Mouse (Mus musculus) neural tube, embryonic 11.5 days (tissue): Measurements from ENCODE around the gene Zbtb16. TPM values are rescaled to one million over a fixed set of nuclear protein-coding genes. Genes with fewer than 3 reads are reported as not detected.
A peak's percentile ranks its signal among the peaks of the same experiment; 100 is the strongest.

Source experiments
- ATAC-seq: fragments of 200-750 bp; cut with Nextera tagmentation; 2 replicates; pipeline ENCODE4 v1.8.0; 2017; ENCODE audit warnings: moderate number of reproducible peaks, mild to moderate bottlenecking, moderate TSS enrichment, moderate library complexity; ENCODE audit not compliant: insufficient read depth, low FRiP score, low TSS enrichment
- DNase-seq: peaks from one replicate; pipeline ENCODE4 v3.0.0-alpha.2; 2015; ENCODE audit warnings: low spot score
- H3K27ac ChIP-seq: fragments of 300-500 bp; sonication (generic); 2 replicates; pipeline ENCODE4 v1.5.1; 2014; ENCODE audit warnings: low read depth, mild to moderate bottlenecking, low read length
- H3K27me3 ChIP-seq: fragments of 300-500 bp; sonication (generic); 2 replicates; pipeline ENCODE4 v1.6.1; 2014; ENCODE audit warnings: mild to moderate bottlenecking, low read length, mixed read lengths; ENCODE audit not compliant: control insufficient read depth, insufficient read depth
- H3K36me3 ChIP-seq: fragments of 300-500 bp; sonication (generic); 2 replicates; pipeline ENCODE4 v1.6.1; 2014; ENCODE audit warnings: mild to moderate bottlenecking, low read length, moderate library complexity, mixed read lengths; ENCODE audit not compliant: control insufficient read depth, insufficient read depth
- H3K4me1 ChIP-seq: fragments of 300-500 bp; sonication (generic); 2 replicates; pipeline ENCODE4 v1.6.1; 2014; ENCODE audit warnings: low read length, mixed read lengths; ENCODE audit not compliant: control insufficient read depth, insufficient read depth
- H3K4me2 ChIP-seq: fragments of 300-500 bp; sonication (generic); 2 replicates; pipeline ENCODE4 v1.6.1; 2014; ENCODE audit warnings: low read depth, mild to moderate bottlenecking, moderate library complexity
- H3K4me3 ChIP-seq: fragments of 300-500 bp; sonication (generic); 2 replicates; pipeline ENCODE4 v1.5.1; 2014; ENCODE audit warnings: low read depth, low read length
- H3K9ac ChIP-seq: fragments of 300-500 bp; sonication (generic); 2 replicates; pipeline ENCODE4 v1.6.1; 2014; ENCODE audit warnings: mild to moderate bottlenecking, low read length
- H3K9me3 ChIP-seq: fragments of 300-500 bp; sonication (generic); 2 replicates; pipeline ENCODE4 v1.6.1; 2016; ENCODE audit warnings: low read length; ENCODE audit not compliant: control insufficient read depth
- WGBS: fragments of 180-500 bp; shearing (Covaris S2); extraction: QIAGEN DNeasy Blood & Tissue Kit; methylation state at CpG from one replicate; pipeline ENCODE4 v1.1.7; 2014; 5-methylcytosine and 5-hydroxymethylcytosine counted together
- polyA plus RNA-seq: library from polyadenylated mRNA; unstranded; fragments of >200 nt; fragmentation: Nextera tagmentation; extraction: Ambion mirVana; gene quantifications from 2 replicates; pipeline ENCODE4 v1.2.1, GENCODE M21; 2014

The Zbtb16 gene
- polyA plus RNA-seq, 1 experiment from 2014 or later = 8.0 TPM

DNA sequence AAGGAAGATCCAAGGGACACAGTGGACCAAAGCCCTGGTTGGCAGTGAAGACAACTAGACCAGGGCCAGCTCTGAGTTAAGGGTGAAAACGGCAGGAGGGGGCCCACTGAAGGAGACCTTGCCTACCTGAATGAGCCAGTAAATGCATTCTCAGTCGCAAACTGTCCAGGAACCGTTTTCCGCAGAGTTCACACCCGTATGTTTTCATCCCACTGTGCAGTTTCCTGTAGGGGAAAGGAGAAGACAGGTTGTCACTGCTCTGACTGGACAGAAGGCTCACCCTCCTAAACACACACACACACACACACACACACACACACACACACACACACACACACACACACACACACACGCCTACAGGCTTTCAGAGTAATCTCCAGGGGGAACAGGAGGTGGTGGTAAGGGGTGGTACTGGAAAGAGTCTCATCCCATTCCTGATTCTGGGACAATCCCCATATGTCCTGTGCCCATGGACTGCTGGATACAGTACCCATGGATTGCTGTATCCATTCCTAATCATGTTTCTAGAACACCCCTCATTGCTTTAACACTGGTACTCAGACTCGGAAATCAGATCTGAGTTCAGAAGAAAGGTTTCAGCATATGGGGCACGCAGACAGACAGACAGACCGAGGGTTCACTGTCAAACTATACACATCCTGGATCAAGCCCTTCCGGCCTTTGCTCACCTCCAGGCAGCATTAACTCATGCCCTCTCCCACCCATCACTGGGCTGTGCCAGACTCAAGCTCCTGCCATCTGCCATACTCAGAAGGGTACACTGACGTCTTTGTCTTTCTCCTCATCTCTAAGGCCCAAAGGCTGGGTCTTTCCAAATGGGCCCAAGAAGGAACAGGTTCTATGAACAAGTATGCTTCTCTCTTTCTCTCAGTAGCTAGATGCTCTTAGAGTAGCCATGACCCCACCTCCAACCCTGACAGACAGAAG lies 92.4 kb downstream of the Zbtb16 start:
- WGBS = 85% methylated on average over 10 of the region's 11 CpGs
- Histone ChIP-seq H3K9ac (no peak overlapping the region), H3K4me2 (no peak overlapping the region), H3K27me3 (no peaks in the 10 kb centered on the region), H3K27ac (no peak overlapping the region), H3K36me3 (no peaks in the 10 kb centered on the region), H3K4me3 (no peak overlapping the region), H3K9me3 (no peaks in the 10 kb centered on the region), H3K4me1 (peaks cover 5% of the 10 kb centered on the region; the same call in 1 of the 2 replicates)
- ATAC-seq = no peak
- DNase-seq = no peak

- Histone ChIP-seq H3K9me3 (no peaks in the 10 kb centered on the region), H3K36me3 (no peaks in the 10 kb centered on the region), H3K4me1 (peaks cover 8% of the 10 kb centered on the region; the same call in 1 of the 2 replicates), H3K4me3 (no peak overlapping the region), H3K27me3 (no peaks in the 10 kb centered on the region), H3K27ac (no peak overlapping the region), H3K4me2 (no peak overlapping the region), H3K9ac (no peak overlapping the region)
- ATAC-seq (no peak), DNase-seq (no peak)
- WGBS = 95% methylated on average over 7 of the region's 7 CpGs
Observed at GRCm38 (mm10) chr9:48742150-48742549, 93.9 kb downstream of the Zbtb16 start.

DNA sequence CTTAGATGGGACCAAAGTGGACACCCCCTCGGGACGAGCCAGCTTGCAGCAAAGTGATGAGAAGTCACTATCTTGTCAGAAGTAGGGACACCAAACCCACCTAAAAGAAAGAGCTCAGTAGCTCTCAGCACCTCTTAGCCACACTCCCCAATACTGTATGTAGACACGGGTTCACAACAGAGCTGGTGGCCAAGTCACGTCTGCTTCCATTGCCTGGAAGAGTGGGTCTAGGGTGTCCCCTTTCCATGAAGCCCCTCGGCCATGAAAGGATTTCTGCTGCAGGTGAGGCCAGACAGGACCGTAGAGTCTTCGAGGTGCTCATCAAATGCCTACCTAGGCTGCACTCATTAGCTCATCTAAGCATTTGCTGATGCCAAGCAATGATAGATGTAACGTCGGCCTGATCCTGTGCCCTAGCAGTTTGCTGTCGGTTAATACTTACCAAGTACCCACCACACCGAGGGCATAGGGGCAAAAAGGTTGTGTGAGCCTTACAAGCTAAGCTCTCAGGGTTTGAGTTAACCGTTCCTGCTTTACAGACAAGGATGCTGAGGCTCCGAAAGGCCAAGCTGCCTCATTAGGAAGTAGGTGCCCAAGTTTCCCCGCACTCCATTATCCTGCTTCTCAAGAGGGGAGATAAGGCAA lies 94.5 kb downstream of the Zbtb16 start:
- WGBS = 93% methylated on average over 14 of the region's 14 CpGs
- Histone ChIP-seq H3K4me3 (no peak overlapping the region), H3K9ac (no peak overlapping the region), H3K27me3 (no peaks in the 10 kb centered on the region), H3K4me1 (peaks cover 13% of the 10 kb centered on the region), H3K9me3 (no peaks in the 10 kb centered on the region), H3K27ac (no peak overlapping the region), H3K4me2 (no peak overlapping the region), H3K36me3 (no peaks in the 10 kb centered on the region)
- ATAC-seq (no peak), DNase-seq (no peak)

DNA sequence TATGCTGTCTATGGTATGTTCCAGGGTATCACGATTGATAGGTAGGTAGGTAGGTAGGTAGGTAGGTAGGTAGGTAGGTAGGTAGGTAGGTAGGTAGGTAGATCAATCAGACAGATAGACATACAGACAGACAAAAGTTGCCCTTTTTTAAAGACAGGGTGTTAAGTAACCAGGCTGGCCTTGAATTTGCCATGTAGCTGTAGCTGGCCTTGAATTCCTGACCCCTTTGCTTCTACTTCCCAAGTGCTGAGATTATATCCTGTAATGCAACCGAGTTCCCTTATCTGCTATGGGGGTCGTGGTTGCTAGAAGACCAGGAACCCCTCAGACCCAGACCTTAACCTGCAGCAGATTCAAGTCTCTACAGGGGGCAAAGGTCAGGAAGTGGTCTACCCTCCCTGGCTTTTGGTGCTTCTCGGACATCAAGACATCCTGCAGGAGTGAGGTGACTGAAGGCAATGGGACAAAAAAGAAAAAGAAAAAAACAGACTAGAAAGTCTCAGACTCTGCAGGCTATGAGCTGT lies 95.2 kb downstream of the Zbtb16 start:
- Histone ChIP-seq H3K27ac (no peak overlapping the region), H3K9ac (no peak overlapping the region)

GRCm38 (mm10) chr9:48740098-48740505 lies 95.9 kb downstream of the Zbtb16 start:
- Histone ChIP-seq H3K27me3 (no peaks in the 10 kb centered on the region), H3K36me3 (no peaks in the 10 kb centered on the region), H3K4me3 (no peak overlapping the region), H3K4me1 (peaks cover 22% of the 10 kb centered on the region), H3K9ac (no peak overlapping the region), H3K4me2 (no peak overlapping the region), H3K27ac (no peak overlapping the region), H3K9me3 (no peaks in the 10 kb centered on the region)
- ATAC-seq (peak; percentile 67; the same call in 1 of the 2 replicates), DNase-seq (peak; percentile 85)
- 53% methylated on average over 11 of the region's 11 CpGs for WGBS

More for the DNA sequence above, 95.2 kb downstream of the Zbtb16 start:
- Histone ChIP-seq H3K4me3 (no peak overlapping the region), H3K9me3 (no peaks in the 10 kb centered on the region), H3K36me3 (no peaks in the 10 kb centered on the region), H3K4me1 (peaks cover 18% of the 10 kb centered on the region), H3K27me3 (no peaks in the 10 kb centered on the region), H3K4me2 (no peak overlapping the region)
- ATAC-seq (no peak), DNase-seq (no peak)
- WGBS = 82% methylated on average over 4 of the region's 4 CpGs

GRCm38 (mm10) chr9:48738795-48739476 lies 97.1 kb downstream of the Zbtb16 start:
- H3K9me3 ChIP-seq = no peaks in the 10 kb centered on the region
- 82% methylated on average over 9 of the region's 9 CpGs for WGBS
- H3K27ac ChIP-seq = no peak overlapping the region
- H3K36me3 ChIP-seq = no peaks in the 10 kb centered on the region
- no peaks in the 10 kb centered on the region for H3K27me3 ChIP-seq
- H3K9ac ChIP-seq = no peak overlapping the region
- DNase-seq = no peak
- H3K4me2 ChIP-seq = no peak overlapping the region
- no peak for ATAC-seq
- peaks cover 22% of the 10 kb centered on the region for H3K4me1 ChIP-seq
- no peak overlapping the region for H3K4me3 ChIP-seq

- no peak overlapping the region for H3K27ac ChIP-seq
- 28% methylated on average over 2 of the region's 2 CpGs for WGBS
- no peak overlapping the region for H3K4me3 ChIP-seq
- peaks cover 23% of the 10 kb centered on the region for H3K4me1 ChIP-seq
- H3K27me3 ChIP-seq = no peaks in the 10 kb centered on the region
- H3K4me2 ChIP-seq = no peak overlapping the region
- no peak for ATAC-seq
- no peak for DNase-seq
- no peak overlapping the region for H3K9ac ChIP-seq
- no peaks in the 10 kb centered on the region for H3K9me3 ChIP-seq
- no peaks in the 10 kb centered on the region for H3K36me3 ChIP-seq
Observed at GRCm38 (mm10) chr9:48737911-48738310, 98.1 kb downstream of the Zbtb16 start.

DNA sequence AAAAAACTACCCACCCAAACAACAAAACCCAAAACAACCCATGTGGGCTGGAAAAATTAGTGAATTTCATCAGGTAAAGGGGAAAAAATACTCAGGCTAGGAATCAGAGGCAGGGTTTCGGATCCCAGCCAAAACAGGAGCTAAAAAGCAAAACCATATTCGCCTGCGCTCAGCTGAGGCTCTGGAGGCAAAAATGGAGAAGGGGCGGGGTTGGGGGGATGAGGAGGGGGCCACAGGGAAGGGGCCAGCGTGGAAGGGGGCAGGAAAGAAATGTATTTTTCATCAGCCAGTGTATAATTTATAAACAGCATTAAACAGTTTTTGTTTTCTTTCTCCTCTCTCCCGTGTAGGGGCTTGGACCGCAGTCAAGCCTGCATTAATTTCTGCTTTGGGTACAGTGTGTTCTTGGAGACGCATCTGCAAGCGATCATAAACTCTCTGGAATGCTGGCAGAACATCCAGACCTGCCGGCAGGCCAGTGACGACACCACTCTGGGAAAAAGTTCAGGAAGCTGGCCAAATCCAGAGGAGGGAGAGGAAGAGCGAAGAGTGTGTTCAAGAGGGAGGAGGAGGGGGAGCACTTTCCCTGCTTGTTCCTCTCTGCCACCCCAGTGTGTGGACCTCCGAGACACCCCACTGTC lies 98.7 kb downstream of the Zbtb16 start:
- ATAC-seq (no peak), DNase-seq (peak; percentile 32)
- WGBS = 39% methylated on average over 13 of the region's 13 CpGs
- no peak overlapping the region for H3K9ac ChIP-seq
- H3K36me3 ChIP-seq = no peaks in the 10 kb centered on the region
- H3K4me1 ChIP-seq = peaks cover 27% of the 10 kb centered on the region
- H3K9me3 ChIP-seq = no peaks in the 10 kb centered on the region
- H3K27me3 ChIP-seq = no peaks in the 10 kb centered on the region
- H3K27ac ChIP-seq = no peak overlapping the region
- no peak overlapping the region; the same call in 1 of the 2 replicates for H3K4me2 ChIP-seq
- no peak overlapping the region for H3K4me3 ChIP-seq
